Mouse (Mus musculus): ENCODE measurements around the gene Ccdc124. TPM values are rescaled to one million over a fixed set of nuclear protein-coding genes. Genes with fewer than 3 reads are reported as not detected.

Gene Ccdc124
- polyA plus RNA-seq, 1 experiment = 111 TPM

- no peak for DNase-seq (ENCODE audit: low read depth)
- TF ChIP-seq POLR2A (IDR thresholded peaks at IDR 0.05; ENCODE audit: borderline replicate concordance, extremely low read depth, insufficient read depth, insufficient read length, poor library complexity, severe bottlenecking) (no peak), CTCF (IDR thresholded peaks at IDR 0.05; ENCODE audit: borderline replicate concordance, extremely low read depth, insufficient read depth, insufficient read length) (no peak)
These were observed 6.8 kb upstream of the Ccdc124 start for GRCm38 (mm10) chr8:70880546-70880945.

- no peak for TF ChIP-seq CTCF (IDR thresholded peaks at IDR 0.05; ENCODE audit: borderline replicate concordance, extremely low read depth, insufficient read depth, insufficient read length)
- no peak for TF ChIP-seq POLR2A (IDR thresholded peaks at IDR 0.05; ENCODE audit: borderline replicate concordance, extremely low read depth, insufficient read depth, insufficient read length, poor library complexity, severe bottlenecking)
- peak; percentile 59 for DNase-seq (ENCODE audit: low read depth)
These were observed 6.4 kb upstream of the Ccdc124 start for GRCm38 (mm10) chr8:70880126-70880525.

DNA sequence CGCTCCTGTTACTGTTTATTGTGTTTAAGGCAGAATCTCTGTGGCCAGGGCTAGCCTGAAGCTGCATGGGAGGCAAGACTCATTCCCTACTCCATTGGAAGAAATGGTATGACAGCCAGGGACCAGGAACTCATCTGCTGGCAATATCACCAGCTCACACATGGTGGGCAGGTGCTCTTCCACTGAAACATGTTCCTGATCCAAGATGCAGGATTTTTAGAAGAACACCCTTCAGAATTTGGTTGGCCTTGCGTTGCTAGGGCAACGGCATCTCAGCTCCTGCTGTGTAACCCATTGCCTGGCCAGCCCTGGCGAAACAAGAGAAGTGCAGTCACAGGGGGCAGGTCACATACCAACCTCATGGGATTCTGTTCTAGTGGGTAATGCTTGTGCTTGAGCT, 5.8 kb upstream of the Ccdc124 start:
- no peak for TF ChIP-seq POLR2A (IDR thresholded peaks at IDR 0.05; ENCODE audit: borderline replicate concordance, extremely low read depth, insufficient read depth, insufficient read length, poor library complexity, severe bottlenecking)
- no peak for TF ChIP-seq CTCF (IDR thresholded peaks at IDR 0.05; ENCODE audit: borderline replicate concordance, extremely low read depth, insufficient read depth, insufficient read length)
- no peak for DNase-seq (ENCODE audit: low read depth)

DNA sequence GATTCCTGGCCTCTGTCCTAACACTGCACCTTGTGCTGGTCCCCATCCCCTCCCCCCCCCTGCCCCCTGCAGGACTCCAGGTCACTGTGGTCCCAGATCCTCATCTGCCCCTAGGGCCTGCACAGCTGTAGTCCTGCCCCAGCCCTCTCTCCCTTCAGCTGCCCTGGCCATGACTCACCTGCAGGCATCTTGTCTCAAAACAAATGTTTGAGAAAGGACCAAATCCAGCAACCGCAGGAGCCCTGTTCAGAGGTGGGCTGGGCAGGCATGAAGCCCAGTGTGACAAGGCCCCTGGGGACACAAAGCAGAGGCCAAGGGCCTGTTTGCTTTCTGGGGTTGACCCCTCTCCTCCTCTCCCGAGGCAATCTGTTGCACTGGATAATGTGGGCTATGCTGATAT, 4.4 kb upstream of the Ccdc124 start:
- no peak for DNase-seq (ENCODE audit: low read depth)
- TF ChIP-seq POLR2A (IDR thresholded peaks at IDR 0.05; ENCODE audit: borderline replicate concordance, extremely low read depth, insufficient read depth, insufficient read length, poor library complexity, severe bottlenecking) (no peak), CTCF (IDR thresholded peaks at IDR 0.05; ENCODE audit: borderline replicate concordance, extremely low read depth, insufficient read depth, insufficient read length) (no peak)

DNA sequence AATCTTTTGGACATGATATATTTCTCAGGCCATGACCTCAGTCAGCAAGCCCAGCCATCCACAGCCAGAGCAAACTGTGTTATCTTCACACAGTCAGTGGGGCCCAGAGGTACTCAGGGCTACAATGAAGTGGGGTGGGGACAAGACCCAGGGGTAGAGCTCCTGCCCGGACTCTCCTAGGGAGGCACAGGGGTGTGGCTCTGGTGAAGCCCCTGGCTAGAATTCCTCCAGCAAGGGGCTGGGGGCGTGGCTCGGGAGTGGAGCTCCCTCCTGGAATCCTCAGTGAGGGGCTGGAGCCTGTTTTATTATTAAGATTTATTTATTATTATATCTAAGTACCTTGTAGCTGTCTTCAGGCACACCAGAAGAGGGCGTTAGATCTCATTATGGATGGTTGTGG, 2.6 kb upstream of the Ccdc124 start:
- no peak for DNase-seq (ENCODE audit: low read depth)
- TF ChIP-seq CTCF (IDR thresholded peaks at IDR 0.05; ENCODE audit: borderline replicate concordance, extremely low read depth, insufficient read depth, insufficient read length) (no peak), POLR2A (IDR thresholded peaks at IDR 0.05; ENCODE audit: borderline replicate concordance, extremely low read depth, insufficient read depth, insufficient read length, poor library complexity, severe bottlenecking) (no peak)

GRCm38 (mm10) chr8:70874441-70874840, 706 bp upstream of the Ccdc124 start:
- TF ChIP-seq CTCF (IDR thresholded peaks at IDR 0.05; ENCODE audit: borderline replicate concordance, extremely low read depth, insufficient read depth, insufficient read length) = no peak
- no peak for TF ChIP-seq POLR2A (IDR thresholded peaks at IDR 0.05; ENCODE audit: borderline replicate concordance, extremely low read depth, insufficient read depth, insufficient read length, poor library complexity, severe bottlenecking)

GRCm38 (mm10) chr8:70872643-70873363, 932 bp downstream of the Ccdc124 start:
- no peak for DNase-seq (ENCODE audit: low read depth)
- TF ChIP-seq CTCF (IDR thresholded peaks at IDR 0.05; ENCODE audit: borderline replicate concordance, extremely low read depth, insufficient read depth, insufficient read length) (no peak), POLR2A (IDR thresholded peaks at IDR 0.05; ENCODE audit: borderline replicate concordance, extremely low read depth, insufficient read depth, insufficient read length, poor library complexity, severe bottlenecking) (no peak)

More at GRCm38 (mm10) chr8:70874441-70874840, 706 bp upstream of the Ccdc124 start:
- no peak for DNase-seq (ENCODE audit: low read depth)

GRCm38 (mm10) chr8:70871195-70871807, 2.4 kb downstream of the Ccdc124 start:
- TF ChIP-seq POLR2A (IDR thresholded peaks at IDR 0.05; ENCODE audit: borderline replicate concordance, extremely low read depth, insufficient read depth, insufficient read length, poor library complexity, severe bottlenecking) (no peak), CTCF (IDR thresholded peaks at IDR 0.05; ENCODE audit: borderline replicate concordance, extremely low read depth, insufficient read depth, insufficient read length) (no peak)
- DNase-seq (ENCODE audit: low read depth) = no peak

DNA sequence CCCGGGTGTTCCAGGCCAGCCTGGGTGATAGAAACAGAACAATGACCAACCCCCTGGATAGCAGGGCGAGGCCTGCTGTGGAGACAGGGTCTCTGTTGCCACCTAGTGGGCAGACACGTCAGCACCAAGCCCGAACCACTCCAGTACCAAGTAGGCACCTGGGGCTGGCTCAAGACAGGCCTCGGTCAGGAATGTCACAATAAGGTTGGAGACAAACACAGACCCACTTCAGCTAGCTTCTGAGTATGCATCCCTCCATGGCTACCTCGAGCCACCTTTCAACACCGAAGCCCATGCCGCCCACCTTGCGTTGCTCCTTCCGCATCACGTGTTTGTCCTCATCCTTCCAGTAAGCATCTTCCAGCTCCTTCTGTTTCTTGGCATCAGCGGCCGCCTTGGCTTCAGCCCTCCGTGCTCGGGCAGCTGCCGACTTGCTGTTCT, 4.1 kb downstream of the Ccdc124 start:
- DNase-seq (ENCODE audit: low read depth) = peak; percentile 90
- TF ChIP-seq POLR2A (IDR thresholded peaks at IDR 0.05; ENCODE audit: borderline replicate concordance, extremely low read depth, insufficient read depth, insufficient read length, poor library complexity, severe bottlenecking) (no peak), CTCF (IDR thresholded peaks at IDR 0.05; ENCODE audit: borderline replicate concordance, extremely low read depth, insufficient read depth, insufficient read length) (peak; percentile 90)

GRCm38 (mm10) chr8:70869199-70869571, 4.5 kb downstream of the Ccdc124 start:
- no peak for DNase-seq (ENCODE audit: low read depth)
- TF ChIP-seq POLR2A (IDR thresholded peaks at IDR 0.05; ENCODE audit: borderline replicate concordance, extremely low read depth, insufficient read depth, insufficient read length, poor library complexity, severe bottlenecking) (no peak), CTCF (IDR thresholded peaks at IDR 0.05; ENCODE audit: borderline replicate concordance, extremely low read depth, insufficient read depth, insufficient read length) (no peak)

GRCm38 (mm10) chr8:70868559-70869198, 5.1 kb downstream of the Ccdc124 start:
- peak; percentile 53 for DNase-seq (ENCODE audit: low read depth)
- TF ChIP-seq POLR2A (IDR thresholded peaks at IDR 0.05; ENCODE audit: borderline replicate concordance, extremely low read depth, insufficient read depth, insufficient read length, poor library complexity, severe bottlenecking) = no peak
- TF ChIP-seq CTCF (IDR thresholded peaks at IDR 0.05; ENCODE audit: borderline replicate concordance, extremely low read depth, insufficient read depth, insufficient read length) = no peak
